Mouse (Mus musculus) heart, embryonic 11.5 days (tissue): ENCODE measurements around the gene Mgat5. TPM values are rescaled to one million over a fixed set of nuclear protein-coding genes. Genes with fewer than 3 reads are reported as not detected.

ENCODE experiments used
- ATAC-seq: fragments of 200-750 bp; cut with Nextera tagmentation; replicated peaks from 2 replicates; pipeline ENCODE4 v1.8.0; 2017; ENCODE audit warnings: moderate library complexity; ENCODE audit not compliant: insufficient number of reproducible peaks, low FRiP score, low TSS enrichment
- H3K27ac ChIP-seq: fragments of 300-500 bp; sonication (generic); 2 replicates; pipeline ENCODE4 v1.5.1; 2014; ENCODE audit warnings: mild to moderate bottlenecking, low read depth, low read length
- H3K27me3 ChIP-seq: fragments of 300-500 bp; sonication (generic); 2 replicates; pipeline ENCODE4 v1.6.1; 2014; ENCODE audit warnings: mild to moderate bottlenecking, low read length, mixed read lengths; ENCODE audit not compliant: control insufficient read depth, insufficient read depth
- H3K36me3 ChIP-seq: fragments of 300-500 bp; sonication (generic); 2 replicates; pipeline ENCODE4 v1.6.1; 2014; ENCODE audit warnings: mild to moderate bottlenecking, low read length, moderate library complexity, mixed read lengths; ENCODE audit not compliant: control insufficient read depth, insufficient read depth
- H3K4me1 ChIP-seq: fragments of 300-500 bp; sonication (generic); 2 replicates; pipeline ENCODE4 v1.6.1; 2014; ENCODE audit warnings: low read length; ENCODE audit not compliant: control insufficient read depth, insufficient read depth
- H3K4me2 ChIP-seq: fragments of 300-500 bp; sonication (generic); 2 replicates; pipeline ENCODE4 v1.6.1; 2014; ENCODE audit warnings: mild to moderate bottlenecking, moderate library complexity
- H3K4me3 ChIP-seq: fragments of 300-500 bp; sonication (generic); 2 replicates; pipeline ENCODE4 v1.5.1; 2014; ENCODE audit warnings: low read depth, low read length
- H3K9ac ChIP-seq: fragments of 300-500 bp; sonication (generic); 2 replicates; pipeline ENCODE4 v1.6.1; 2014; ENCODE audit warnings: mild to moderate bottlenecking, low read depth, low read length, moderate library complexity
- H3K9me3 ChIP-seq: fragments of 300-500 bp; sonication (generic); replicated peaks from 2 replicates; pipeline ENCODE4 v1.6.1; 2016; ENCODE audit warnings: low read length; ENCODE audit not compliant: control insufficient read depth
- WGBS: fragments of 180-500 bp; shearing (Covaris S2); extraction: QIAGEN DNeasy Blood & Tissue Kit; methylation state at CpG from one replicate; pipeline ENCODE4 v1.1.7; 2014; ENCODE audit not compliant: insufficient replicate concordance; 5-methylcytosine and 5-hydroxymethylcytosine counted together
- polyA plus RNA-seq: library from polyadenylated mRNA; unstranded; fragments of >200 nt; fragmentation: Nextera tagmentation; extraction: Ambion mirVana; gene quantifications from 2 replicates; pipeline ENCODE4 v1.2.1, GENCODE M21; 2014

Mgat5 gene
- polyA plus RNA-seq, 1 experiment from 2014 or later, result 4.9 TPM

GRCm38 (mm10) chr1:127173448-127173847, 31.4 kb upstream of the Mgat5 start:
- H3K36me3 ChIP-seq, result no peaks in the 10 kb centered on the region
- H3K4me3 ChIP-seq, result no peak overlapping the region
- no peak overlapping the region for H3K27ac ChIP-seq
- H3K4me2 ChIP-seq, result no peak overlapping the region
- no peaks in the 10 kb centered on the region; the same call in 1 of the 2 replicates for H3K4me1 ChIP-seq
- no peaks in the 10 kb centered on the region for H3K9me3 ChIP-seq
- no peak overlapping the region for H3K9ac ChIP-seq
- ATAC-seq, result no peak
- H3K27me3 ChIP-seq, result no peaks in the 10 kb centered on the region
- 60% methylated on average over 3 of the region's 3 CpGs for WGBS

DNA sequence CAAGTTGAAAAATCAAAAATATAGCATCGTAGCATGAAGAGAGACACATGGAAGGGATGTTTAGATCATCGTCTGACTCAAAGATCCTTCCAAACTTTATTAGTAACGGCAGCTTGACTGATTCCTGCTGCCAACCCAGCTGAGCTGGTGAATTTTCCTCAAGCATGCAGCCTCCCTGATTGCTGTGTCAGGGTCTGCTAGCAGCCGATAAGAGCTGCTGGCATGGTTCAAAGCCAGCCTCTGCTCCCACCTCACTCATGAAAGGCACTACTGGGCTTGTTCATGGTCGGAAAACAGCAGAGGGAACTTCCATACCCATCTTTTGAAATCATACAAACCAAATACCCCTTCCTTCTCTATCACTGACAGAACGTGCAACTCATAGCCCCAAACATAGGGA, 12.4 kb upstream of the Mgat5 start:
- Histone ChIP-seq H3K36me3 (no peaks in the 10 kb centered on the region), H3K4me2 (no peak overlapping the region), H3K4me3 (no peak overlapping the region), H3K9ac (no peak overlapping the region), H3K27me3 (no peaks in the 10 kb centered on the region), H3K4me1 (no peaks in the 10 kb centered on the region), H3K9me3 (no peaks in the 10 kb centered on the region), H3K27ac (no peak overlapping the region)
- ATAC-seq, result no peak
- WGBS, result 73% methylated on average over 6 of the region's 6 CpGs

GRCm38 (mm10) chr1:127199186-127199585, 5.6 kb upstream of the Mgat5 start:
- no peak for ATAC-seq
- H3K4me1 ChIP-seq, result no peaks in the 10 kb centered on the region
- no peaks in the 10 kb centered on the region for H3K27me3 ChIP-seq
- 53% methylated on average over 2 of the region's 2 CpGs for WGBS
- H3K27ac ChIP-seq, result no peak overlapping the region
- no peak overlapping the region for H3K9ac ChIP-seq
- no peak overlapping the region for H3K4me3 ChIP-seq
- H3K9me3 ChIP-seq, result no peaks in the 10 kb centered on the region
- no peaks in the 10 kb centered on the region for H3K36me3 ChIP-seq
- no peak overlapping the region for H3K4me2 ChIP-seq

DNA sequence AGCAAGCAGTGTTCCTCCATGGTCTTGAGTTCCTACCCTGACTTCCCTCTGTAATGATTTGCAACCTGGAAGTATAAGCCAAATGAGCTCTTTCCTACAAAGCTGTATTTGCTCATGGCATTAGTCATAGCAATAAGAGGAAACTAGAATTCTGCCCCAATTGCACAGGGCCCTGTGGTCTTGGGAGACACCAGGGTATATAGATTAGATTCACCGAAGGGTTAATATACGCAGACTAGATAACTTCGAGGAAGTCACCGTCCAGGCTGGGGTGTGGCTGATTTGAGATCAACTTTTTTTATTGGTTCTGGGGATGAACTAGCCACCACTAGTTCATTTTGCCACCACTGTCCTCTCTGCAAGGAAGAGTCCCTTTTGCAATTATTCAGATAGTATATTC, 2.5 kb upstream of the Mgat5 start:
- no peak for ATAC-seq
- Histone ChIP-seq H3K36me3 (no peaks in the 10 kb centered on the region), H3K4me3 (no peak overlapping the region), H3K9me3 (no peaks in the 10 kb centered on the region), H3K27me3 (no peaks in the 10 kb centered on the region), H3K9ac (no peak overlapping the region), H3K4me1 (peaks cover 7% of the 10 kb centered on the region; the same call in 1 of the 2 replicates), H3K27ac (no peak overlapping the region), H3K4me2 (no peak overlapping the region)
- 59% methylated on average over 4 of the region's 4 CpGs for WGBS

DNA sequence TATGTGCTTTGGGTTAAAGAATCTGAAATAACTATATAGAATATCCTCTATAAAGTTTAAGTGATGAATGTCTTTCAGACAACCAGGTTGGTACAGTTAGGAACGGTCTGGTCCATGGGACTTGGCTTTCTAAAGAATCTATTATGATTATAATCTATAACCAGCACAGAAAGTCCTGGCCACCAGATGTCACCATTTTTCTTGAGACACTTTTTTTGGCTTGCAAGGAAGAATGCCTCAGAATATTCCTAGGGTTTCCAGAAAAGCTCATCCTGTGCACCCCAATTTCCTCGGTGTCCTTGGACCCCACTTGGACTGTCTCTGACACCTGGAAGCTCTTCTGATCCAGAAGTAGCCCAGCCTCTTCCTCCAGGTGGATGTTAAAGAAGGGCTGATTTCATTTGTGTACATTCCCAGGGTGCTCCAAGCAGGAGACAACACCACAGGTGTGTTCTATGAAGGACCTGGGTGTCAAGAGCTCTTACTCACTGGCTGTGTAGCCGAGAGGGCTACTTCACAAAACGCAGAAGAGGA, 1.5 kb upstream of the Mgat5 start:
- no peaks in the 10 kb centered on the region for H3K36me3 ChIP-seq
- no peak overlapping the region for H3K4me3 ChIP-seq
- no peaks in the 10 kb centered on the region for H3K9me3 ChIP-seq
- peaks cover 7% of the 10 kb centered on the region; the same call in 1 of the 2 replicates for H3K4me1 ChIP-seq
- H3K4me2 ChIP-seq, result no peak overlapping the region
- H3K27me3 ChIP-seq, result no peaks in the 10 kb centered on the region
- H3K9ac ChIP-seq, result no peak overlapping the region
- WGBS, result 65% methylated on average over 4 of the region's 4 CpGs
- H3K27ac ChIP-seq, result no peak overlapping the region
- no peak for ATAC-seq

- peak overlapping the region; percentile 90 for H3K27ac ChIP-seq
- peak overlapping the region; percentile 99 for H3K4me2 ChIP-seq
- H3K9ac ChIP-seq, result peak overlapping the region; percentile 79
- H3K36me3 ChIP-seq, result no peaks in the 10 kb centered on the region
- under 1% methylated on average over 24 of the region's 24 CpGs for WGBS
- no peak; the same call in 1 of the 2 replicates for ATAC-seq
- no peaks in the 10 kb centered on the region for H3K27me3 ChIP-seq
- peaks cover 7% of the 10 kb centered on the region; the same call in 1 of the 2 replicates for H3K4me1 ChIP-seq
- peak overlapping the region; percentile 69 for H3K4me3 ChIP-seq
- no peaks in the 10 kb centered on the region for H3K9me3 ChIP-seq
Measured at GRCm38 (mm10) chr1:127205501-127206019, 745 bp downstream of the Mgat5 start.

GRCm38 (mm10) chr1:127206020-127206641, 1.3 kb downstream of the Mgat5 start:
- Histone ChIP-seq H3K4me2 (peak overlapping the region; percentile 99), H3K9me3 (no peaks in the 10 kb centered on the region), H3K36me3 (no peaks in the 10 kb centered on the region), H3K9ac (peak overlapping the region; percentile 79), H3K27ac (no peak overlapping the region; the same call in 1 of the 2 replicates), H3K27me3 (no peaks in the 10 kb centered on the region), H3K4me1 (peaks cover 7% of the 10 kb centered on the region; the same call in 1 of the 2 replicates), H3K4me3 (peak overlapping the region; percentile 69)
- no peak; the same call in 1 of the 2 replicates for ATAC-seq
- WGBS, result 4% methylated on average over 38 of the region's 39 CpGs

GRCm38 (mm10) chr1:127206881-127207555, 2.2 kb downstream of the Mgat5 start:
- peak overlapping the region; percentile 99 for H3K4me2 ChIP-seq
- H3K9ac ChIP-seq, result no peak overlapping the region
- H3K36me3 ChIP-seq, result no peaks in the 10 kb centered on the region
- no peak overlapping the region for H3K27ac ChIP-seq
- no peaks in the 10 kb centered on the region for H3K27me3 ChIP-seq
- ATAC-seq, result no peak
- 61% methylated on average over 11 of the region's 11 CpGs for WGBS
- peak overlapping the region; percentile 69; the same call in 1 of the 2 replicates for H3K4me3 ChIP-seq
- peaks cover 7% of the 10 kb centered on the region; the same call in 1 of the 2 replicates for H3K4me1 ChIP-seq
- no peaks in the 10 kb centered on the region for H3K9me3 ChIP-seq
